Mouse (Mus musculus) intestine, embryonic 14.5 days (tissue): Measurements from ENCODE around the gene Hfe. TPM values are rescaled to one million over a fixed set of nuclear protein-coding genes. Genes with fewer than 3 reads are reported as not detected.
"Not testable (repeated sequence)": the region's sequence is repeated elsewhere in the genome, so short reads cannot be mapped to it uniquely, and the experiment has no call there.

Experiments used
- ATAC-seq: fragments of 200-750 bp; cut with Nextera tagmentation; replicated peaks from 2 replicates; pipeline ENCODE4 v1.8.0; 2017; ENCODE audit warnings: low read depth, moderate number of reproducible peaks, moderate TSS enrichment, moderate library complexity; ENCODE audit not compliant: low FRiP score, low TSS enrichment
- DNase-seq: peaks from one replicate; pipeline ENCODE4 v3.0.0-alpha.2; 2018; ENCODE audit warnings: low spot score
- H3K27ac ChIP-seq: fragments of 300-500 bp; sonication (generic); 2 replicates; pipeline ENCODE4 v1.5.1; 2014; ENCODE audit warnings: low read depth, mild to moderate bottlenecking, control low read depth
- H3K27me3 ChIP-seq: fragments of 300-500 bp; sonication (generic); replicated peaks from 2 replicates; pipeline ENCODE4 v1.6.1; 2014; ENCODE audit warnings: low read length, control low read depth; ENCODE audit not compliant: control insufficient read depth, insufficient read depth
- H3K36me3 ChIP-seq: fragments of 300-500 bp; sonication (generic); 2 replicates; pipeline ENCODE4 v1.6.1; 2014; ENCODE audit warnings: low read length, control low read depth; ENCODE audit not compliant: control insufficient read depth, insufficient read depth
- H3K4me1 ChIP-seq: fragments of 300-500 bp; sonication (generic); replicated peaks from 2 replicates; pipeline ENCODE4 v1.6.1; 2014; ENCODE audit warnings: low read length, control low read depth, mixed read lengths; ENCODE audit not compliant: control insufficient read depth, insufficient read depth
- H3K4me2 ChIP-seq: fragments of 300-500 bp; sonication (generic); 2 replicates; pipeline ENCODE4 v1.6.1; 2014; ENCODE audit warnings: low read length
- H3K4me3 ChIP-seq: fragments of 300-500 bp; sonication (generic); 2 replicates; pipeline ENCODE4 v1.5.1; 2014; ENCODE audit warnings: low read depth, low read length, control low read depth, mixed read lengths
- H3K9ac ChIP-seq: fragments of 300-500 bp; sonication (generic); 2 replicates; pipeline ENCODE4 v1.6.1; 2014; ENCODE audit warnings: mild to moderate bottlenecking, low read length
- H3K9me3 ChIP-seq: fragments of 300-500 bp; sonication (generic); 2 replicates; pipeline ENCODE4 v1.6.1; 2016; ENCODE audit warnings: low read length, control low read depth; ENCODE audit not compliant: control insufficient read depth
- WGBS: fragments of 180-500 bp; shearing (Covaris S2); extraction: QIAGEN DNeasy Blood & Tissue Kit; methylation state at CpG from one replicate; pipeline ENCODE4 v1.1.7; 2014; 5-methylcytosine and 5-hydroxymethylcytosine counted together
- polyA plus RNA-seq: library from polyadenylated mRNA; unstranded; fragments of >200 nt; fragmentation: Nextera tagmentation; extraction: Ambion mirVana; gene quantifications from 2 replicates; pipeline ENCODE4 v1.2.1, GENCODE M21; 2014

Hfe gene
- polyA plus RNA-seq, 1 experiment from 2014 or later: 7.8 TPM

DNA sequence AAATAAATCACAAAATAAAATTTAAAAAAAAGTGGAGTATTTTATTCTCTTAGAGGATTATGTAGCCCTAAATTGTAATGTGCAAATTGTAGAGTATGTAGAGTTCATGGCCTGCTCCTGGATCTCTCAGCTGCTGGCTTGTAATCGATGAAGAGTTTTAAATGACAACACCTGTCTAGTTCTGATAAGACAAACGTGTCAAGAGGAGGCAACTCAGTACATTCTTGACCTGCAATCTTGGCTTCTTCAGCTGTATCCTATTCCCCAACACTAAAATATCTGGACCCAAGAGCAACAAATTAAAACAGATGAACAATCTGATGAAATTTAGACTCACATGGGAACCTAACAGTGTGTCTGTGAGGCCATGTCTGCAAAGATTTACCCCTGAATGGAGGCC is 21.2 kb downstream of the Hfe start:
- 81% methylated on average over 2 of the region's 2 CpGs for WGBS
- H3K9me3 ChIP-seq: no peaks in the 10 kb centered on the region
- H3K9ac ChIP-seq: no peak overlapping the region

DNA sequence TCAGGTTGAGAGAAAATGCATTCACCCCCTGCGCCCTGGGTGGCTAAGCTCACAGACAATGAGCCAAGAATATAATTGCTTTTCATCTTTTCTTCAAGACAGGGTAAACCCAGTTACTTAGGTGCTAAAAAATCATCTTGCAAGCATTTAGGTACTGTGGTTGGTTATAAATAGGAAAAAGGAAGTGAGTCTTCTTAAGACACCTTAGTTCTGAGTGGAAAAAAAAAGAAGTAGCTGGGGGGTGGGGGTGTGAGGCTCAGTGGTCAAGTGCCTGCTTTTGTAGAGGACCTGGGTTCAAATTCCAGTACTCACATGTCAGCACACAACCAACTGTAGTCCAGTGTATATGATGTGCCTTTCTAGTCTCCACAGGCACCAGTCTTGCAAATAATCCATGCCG is 21.7 kb downstream of the Hfe start:
- DNase-seq (no peak), ATAC-seq (no peak)
- no peaks in the 10 kb centered on the region for H3K27me3 ChIP-seq
- no peaks in the 10 kb centered on the region for H3K36me3 ChIP-seq
- H3K9me3 ChIP-seq: no peaks in the 10 kb centered on the region
- H3K4me2 ChIP-seq: no peak overlapping the region
- H3K27ac ChIP-seq: no peak overlapping the region
- no peaks in the 10 kb centered on the region for H3K4me1 ChIP-seq
- H3K9ac ChIP-seq: no peak overlapping the region
- no peak overlapping the region for H3K4me3 ChIP-seq
- 94% methylated on average over 2 of the region's 2 CpGs for WGBS

More for the DNA sequence above, 21.2 kb downstream of the Hfe start:
- H3K36me3 ChIP-seq: no peaks in the 10 kb centered on the region
- no peak overlapping the region for H3K4me3 ChIP-seq
- ATAC-seq (no peak), DNase-seq (no peak)
- no peaks in the 10 kb centered on the region for H3K27me3 ChIP-seq
- no peaks in the 10 kb centered on the region for H3K4me1 ChIP-seq
- no peak overlapping the region for H3K27ac ChIP-seq
- no peak overlapping the region for H3K4me2 ChIP-seq

DNA sequence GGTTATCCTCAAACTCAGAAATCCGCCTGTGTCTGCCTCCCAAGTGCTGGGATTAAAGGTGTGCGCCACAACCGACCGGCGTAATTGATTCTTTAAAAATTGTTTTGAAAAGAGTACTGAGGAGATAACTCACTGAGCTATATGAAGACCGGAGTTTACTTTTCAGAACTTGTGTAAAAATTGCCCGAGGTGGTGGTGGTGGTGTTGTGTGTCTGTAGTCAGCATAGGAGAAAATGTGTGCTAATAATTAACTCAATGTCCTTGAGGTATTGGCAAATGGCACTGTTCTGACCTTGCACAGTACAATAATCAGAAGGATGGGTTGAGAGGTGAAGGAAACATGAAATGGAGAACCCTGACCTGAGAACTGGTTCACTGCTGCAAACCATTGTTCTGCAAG is 22.7 kb downstream of the Hfe start:
- H3K27ac ChIP-seq: no peak overlapping the region
- H3K4me2 ChIP-seq: no peak overlapping the region

DNA sequence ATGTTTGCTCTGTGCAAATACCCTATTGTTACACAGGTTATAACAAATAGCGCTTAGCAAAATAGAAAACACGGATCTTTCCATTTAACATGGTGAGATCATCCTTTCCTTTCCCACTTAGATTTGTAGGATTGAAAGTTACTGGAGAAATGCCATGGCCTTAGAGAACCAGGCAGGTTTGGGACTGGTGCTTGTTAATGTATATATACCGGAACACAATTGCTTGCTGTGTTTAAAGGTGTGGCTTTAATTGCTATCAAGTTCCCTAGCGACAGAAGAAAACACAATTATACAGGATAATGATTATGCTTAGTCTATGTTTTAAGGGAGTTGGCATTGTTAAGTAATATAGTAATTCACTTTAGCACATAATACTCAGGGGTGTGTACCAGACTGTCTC is 23.5 kb downstream of the Hfe start:
- H3K9ac ChIP-seq: no peak overlapping the region
- H3K27me3 ChIP-seq: no peaks in the 10 kb centered on the region
- H3K4me1 ChIP-seq: peaks cover 4% of the 10 kb centered on the region; the same call in 1 of the 2 replicates
- no peak for DNase-seq
- no peak overlapping the region; the same call in 1 of the 2 replicates for H3K4me2 ChIP-seq
- ATAC-seq: no peak
- 77% methylated on average over 4 of the region's 4 CpGs for WGBS
- no peaks in the 10 kb centered on the region for H3K36me3 ChIP-seq
- H3K4me3 ChIP-seq: no peak overlapping the region
- H3K27ac ChIP-seq: no peak overlapping the region
- H3K9me3 ChIP-seq: no peaks in the 10 kb centered on the region

More for the DNA sequence above, 22.7 kb downstream of the Hfe start:
- 85% methylated on average over 7 of the region's 7 CpGs for WGBS
- Histone ChIP-seq H3K9me3 (no peaks in the 10 kb centered on the region), H3K27me3 (no peaks in the 10 kb centered on the region), H3K4me1 (peaks cover under 1% of the 10 kb centered on the region; the same call in 1 of the 2 replicates), H3K36me3 (no peaks in the 10 kb centered on the region), H3K4me3 (no peak overlapping the region), H3K9ac (no peak overlapping the region)
- no peak for ATAC-seq
- DNase-seq: no peak

DNA sequence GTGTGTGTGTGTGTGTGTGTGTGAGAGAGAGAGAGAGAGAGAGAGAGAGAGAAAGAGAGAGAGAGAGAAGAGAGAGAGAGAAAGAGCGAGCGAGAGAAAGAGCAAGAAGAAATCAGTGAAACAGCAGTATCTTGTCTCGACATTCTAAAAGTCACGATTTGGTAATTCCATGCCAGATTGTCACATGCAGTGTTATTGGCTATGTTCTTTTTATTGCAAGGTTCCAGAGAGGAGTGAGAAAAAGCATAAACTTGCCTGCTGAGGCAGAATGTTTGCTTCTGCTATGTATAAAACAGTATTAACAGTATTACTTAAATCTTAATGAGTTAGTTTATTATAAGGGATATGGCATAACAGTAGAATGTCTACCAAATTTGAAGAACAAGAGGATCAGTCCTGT is 24.7 kb downstream of the Hfe start:
- H3K36me3 ChIP-seq: no peaks in the 10 kb centered on the region
- peak overlapping the region; percentile 99 for H3K27ac ChIP-seq
- H3K4me2 ChIP-seq: peak overlapping the region; percentile 72
- H3K27me3 ChIP-seq: no peaks in the 10 kb centered on the region
- no peaks in the 10 kb centered on the region for H3K9me3 ChIP-seq
- peak overlapping the region; percentile 82 for H3K9ac ChIP-seq
- no peak for ATAC-seq
- peaks cover 4% of the 10 kb centered on the region; the same call in 1 of the 2 replicates for H3K4me1 ChIP-seq
- H3K4me3 ChIP-seq: peak overlapping the region; percentile 46
- DNase-seq: no peak
- 28% methylated on average over 4 of the region's 4 CpGs for WGBS

DNA sequence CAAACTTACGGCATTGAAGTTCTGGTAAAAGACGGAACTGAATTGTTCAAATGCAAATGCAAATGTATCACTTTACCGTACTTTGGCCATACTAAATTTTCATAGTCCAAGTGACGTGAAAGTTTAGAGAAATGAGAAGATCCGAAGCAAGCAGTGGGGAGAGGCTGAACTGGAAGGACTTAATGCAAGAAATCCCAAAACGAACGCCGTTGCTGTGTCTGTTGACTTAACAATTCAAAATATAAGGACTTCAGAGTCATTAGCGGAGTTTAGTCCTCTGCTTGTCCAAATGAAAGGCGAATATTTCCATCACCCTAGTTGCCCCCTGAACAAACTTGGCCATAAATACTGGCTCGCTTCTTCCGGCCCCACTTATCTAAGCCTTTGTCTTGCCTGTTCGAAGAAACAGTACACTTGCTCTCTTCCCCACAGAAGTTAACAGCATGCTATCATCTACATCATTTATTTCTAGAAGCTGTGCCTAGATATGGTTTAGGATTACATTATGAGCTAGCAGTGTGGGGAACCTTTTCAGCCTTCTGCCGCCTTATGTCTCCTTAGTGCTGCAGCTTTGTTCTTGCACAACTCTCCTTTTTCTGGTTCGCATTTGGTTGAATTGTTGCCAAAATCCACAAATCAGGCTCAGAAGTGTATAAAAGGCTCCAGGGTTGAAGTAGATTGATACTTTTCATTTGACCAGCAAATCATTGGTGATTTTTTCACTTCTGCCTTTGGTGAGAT is 25.4 kb downstream of the Hfe start:
- Histone ChIP-seq H3K4me2 (peak overlapping the region; percentile 72), H3K27ac (peak overlapping the region; percentile 99), H3K9ac (peak overlapping the region; percentile 82), H3K4me1 (peaks cover 4% of the 10 kb centered on the region; the same call in 1 of the 2 replicates), H3K9me3 (no peaks in the 10 kb centered on the region), H3K36me3 (no peaks in the 10 kb centered on the region), H3K27me3 (no peaks in the 10 kb centered on the region), H3K4me3 (peak overlapping the region; percentile 46)
- WGBS: 4% methylated on average over 15 of the region's 15 CpGs
- ATAC-seq (no peak), DNase-seq (peak; percentile 76)

DNA sequence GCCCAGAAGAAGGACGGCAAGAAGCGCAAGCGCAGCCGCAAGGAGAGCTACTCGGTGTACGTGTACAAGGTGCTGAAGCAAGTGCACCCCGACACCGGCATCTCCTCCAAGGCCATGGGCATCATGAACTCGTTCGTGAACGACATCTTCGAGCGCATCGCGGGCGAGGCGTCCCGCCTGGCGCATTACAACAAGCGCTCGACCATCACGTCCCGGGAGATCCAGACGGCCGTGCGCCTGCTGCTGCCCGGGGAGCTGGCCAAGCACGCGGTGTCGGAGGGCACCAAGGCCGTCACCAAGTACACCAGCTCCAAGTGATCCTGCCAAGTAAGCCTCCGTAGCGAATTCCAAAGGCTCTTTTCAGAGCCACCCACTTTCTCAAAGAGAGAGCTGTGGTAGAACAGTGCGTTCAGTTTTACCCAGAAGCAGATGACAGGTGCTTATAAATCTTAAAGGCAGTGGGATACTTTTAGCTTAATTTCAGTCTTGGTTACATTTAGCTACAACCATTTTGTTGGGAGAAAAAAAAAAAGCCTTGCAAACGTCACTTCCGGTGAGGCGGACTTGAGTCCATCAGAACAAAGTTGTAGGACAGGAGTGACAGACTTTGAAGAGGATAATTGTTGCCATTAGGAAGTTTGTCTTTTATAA is 26.2 kb downstream of the Hfe start:
- Histone ChIP-seq H3K9ac (peak overlapping the region; percentile 82), H3K4me2 (peak overlapping the region; percentile 72), H3K4me3 (peak overlapping the region; percentile 46), H3K27ac (peak overlapping the region; percentile 99)
- WGBS: 0% methylated on average over 11 of the region's 37 CpGs
- not testable (repeated sequence) for H3K27me3 ChIP-seq, H3K36me3 ChIP-seq, H3K4me1 ChIP-seq, H3K9me3 ChIP-seq
- ATAC-seq: peak; percentile 14
- peak; percentile 85 for DNase-seq

DNA sequence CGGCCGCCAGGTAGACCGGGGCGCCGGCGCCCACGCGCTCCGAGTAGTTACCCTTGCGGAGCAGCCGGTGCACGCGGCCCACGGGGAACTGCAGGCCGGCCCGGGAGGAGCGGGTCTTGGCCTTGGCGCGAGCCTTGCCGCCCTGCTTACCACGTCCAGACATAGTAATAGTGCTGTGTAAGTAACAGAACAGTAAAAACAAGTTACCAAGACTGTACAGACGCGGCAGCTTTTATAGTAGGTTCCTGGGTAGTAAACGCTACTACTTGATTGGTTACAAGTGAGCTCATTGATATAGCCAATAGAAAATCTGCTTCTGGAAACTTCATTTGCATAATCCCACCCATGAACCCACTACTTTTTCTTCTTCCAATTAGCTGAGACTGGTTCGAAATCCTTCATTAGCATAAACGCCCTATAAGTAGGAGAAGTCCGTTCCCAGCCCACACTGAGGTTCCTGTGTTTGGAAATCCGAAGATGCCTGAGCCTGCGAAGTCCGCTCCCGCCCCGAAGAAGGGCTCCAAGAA is 26.8 kb downstream of the Hfe start, which contains the start of the genes Hist1h2ac and Hist1h2bc:
TSS of gene Hist1h2ac (minus strand) at position 194 of the 527 bp plus-strand sequence.
TSS of gene Hist1h2bc (plus strand) at position 445 of the 527 bp plus-strand sequence.
- DNase-seq: peak; percentile 94
- Histone ChIP-seq H3K4me1 (peaks cover 4% of the 10 kb centered on the region; the same call in 1 of the 2 replicates), H3K27me3 (no peaks in the 10 kb centered on the region), H3K4me3 (peak within 1 kb of the TSS; percentile 46), H3K9me3 (no peaks in the 10 kb centered on the region), H3K9ac (peak within 1 kb of the TSS; percentile 82), H3K27ac (peak within 1 kb of the TSS; percentile 99), H3K36me3 (no peaks in the 10 kb centered on the region), H3K4me2 (peak within 1 kb of the TSS; percentile 72)
- WGBS: 0% methylated on average over 32 of the region's 32 CpGs
- ATAC-seq: peak; percentile 98
